Mouse (Mus musculus) liver, postnatal 0 days (tissue): ENCODE measurements around the gene Adap1.
A peak's percentile ranks its signal among the peaks of the same experiment; 100 is the strongest.

Source experiments
- CTCF ChIP-seq: sonication (generic); IDR thresholded peaks from 2 replicates; pipeline ENCODE4 v1.5.1; 2016; ENCODE audit warnings: antibody characterized with exemption, low read depth
- EP300 ChIP-seq: IDR thresholded peaks from 2 replicates; pipeline ENCODE4 v1.6.1; 2016; ENCODE audit warnings: antibody characterized with exemption, low read depth, mild to moderate bottlenecking

DNA sequence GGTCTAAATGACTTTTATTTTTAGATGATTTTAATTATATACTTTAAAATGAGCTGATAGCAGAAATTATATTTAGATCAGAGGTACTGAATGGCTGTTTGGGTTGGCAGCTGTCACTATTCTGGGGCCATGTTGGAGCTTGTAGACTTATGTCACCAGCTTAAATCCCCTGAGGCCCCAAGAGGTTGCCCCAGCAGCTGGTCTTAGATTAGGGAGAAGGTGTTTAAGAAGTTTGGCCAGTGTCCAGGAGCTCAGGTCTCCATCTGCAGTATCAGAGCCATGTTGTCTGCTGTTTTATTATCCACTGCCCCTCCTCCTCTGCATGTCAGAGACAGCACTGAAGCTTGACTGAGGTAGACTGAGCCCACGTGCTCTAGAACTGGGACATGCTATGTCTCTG lies 82.0 kb downstream of the Adap1 start:
- no peak for TF ChIP-seq CTCF
- TF ChIP-seq EP300: peak; percentile 61; the same call in 1 of the 2 replicates
